Mouse (Mus musculus) neural tube, embryonic 11.5 days (tissue): Measurements from ENCODE around the gene Rad23a. TPM values are rescaled to one million over a fixed set of nuclear protein-coding genes. Genes with fewer than 3 reads are reported as not detected.
A peak's percentile ranks its signal among the peaks of the same experiment; 100 is the strongest.

Source experiments
- ATAC-seq: fragments of 200-750 bp; cut with Nextera tagmentation; 2 replicates; pipeline ENCODE4 v1.8.0; 2017; ENCODE audit warnings: moderate number of reproducible peaks, mild to moderate bottlenecking, moderate TSS enrichment, moderate library complexity; ENCODE audit not compliant: insufficient read depth, low FRiP score, low TSS enrichment
- DNase-seq: peaks from one replicate; pipeline ENCODE4 v3.0.0-alpha.2; 2015; ENCODE audit warnings: low spot score
- H3K27ac ChIP-seq: fragments of 300-500 bp; sonication (generic); 2 replicates; pipeline ENCODE4 v1.5.1; 2014; ENCODE audit warnings: low read depth, mild to moderate bottlenecking, low read length
- H3K27me3 ChIP-seq: fragments of 300-500 bp; sonication (generic); 2 replicates; pipeline ENCODE4 v1.6.1; 2014; ENCODE audit warnings: mild to moderate bottlenecking, low read length, mixed read lengths; ENCODE audit not compliant: control insufficient read depth, insufficient read depth
- H3K36me3 ChIP-seq: fragments of 300-500 bp; sonication (generic); 2 replicates; pipeline ENCODE4 v1.6.1; 2014; ENCODE audit warnings: mild to moderate bottlenecking, low read length, moderate library complexity, mixed read lengths; ENCODE audit not compliant: control insufficient read depth, insufficient read depth
- H3K4me1 ChIP-seq: fragments of 300-500 bp; sonication (generic); 2 replicates; pipeline ENCODE4 v1.6.1; 2014; ENCODE audit warnings: low read length, mixed read lengths; ENCODE audit not compliant: control insufficient read depth, insufficient read depth
- H3K4me2 ChIP-seq: fragments of 300-500 bp; sonication (generic); 2 replicates; pipeline ENCODE4 v1.6.1; 2014; ENCODE audit warnings: low read depth, mild to moderate bottlenecking, moderate library complexity
- H3K4me3 ChIP-seq: fragments of 300-500 bp; sonication (generic); 2 replicates; pipeline ENCODE4 v1.5.1; 2014; ENCODE audit warnings: low read depth, low read length
- H3K9ac ChIP-seq: fragments of 300-500 bp; sonication (generic); 2 replicates; pipeline ENCODE4 v1.6.1; 2014; ENCODE audit warnings: mild to moderate bottlenecking, low read length
- H3K9me3 ChIP-seq: fragments of 300-500 bp; sonication (generic); 2 replicates; pipeline ENCODE4 v1.6.1; 2016; ENCODE audit warnings: low read length; ENCODE audit not compliant: control insufficient read depth
- WGBS: fragments of 180-500 bp; shearing (Covaris S2); extraction: QIAGEN DNeasy Blood & Tissue Kit; methylation state at CpG from one replicate; pipeline ENCODE4 v1.1.7; 2014; 5-methylcytosine and 5-hydroxymethylcytosine counted together
- polyA plus RNA-seq: library from polyadenylated mRNA; unstranded; fragments of >200 nt; fragmentation: Nextera tagmentation; extraction: Ambion mirVana; gene quantifications from 2 replicates; pipeline ENCODE4 v1.2.1, GENCODE M21; 2014

The Rad23a gene
- polyA plus RNA-seq, 1 experiment from 2014 or later: 101 TPM

DNA sequence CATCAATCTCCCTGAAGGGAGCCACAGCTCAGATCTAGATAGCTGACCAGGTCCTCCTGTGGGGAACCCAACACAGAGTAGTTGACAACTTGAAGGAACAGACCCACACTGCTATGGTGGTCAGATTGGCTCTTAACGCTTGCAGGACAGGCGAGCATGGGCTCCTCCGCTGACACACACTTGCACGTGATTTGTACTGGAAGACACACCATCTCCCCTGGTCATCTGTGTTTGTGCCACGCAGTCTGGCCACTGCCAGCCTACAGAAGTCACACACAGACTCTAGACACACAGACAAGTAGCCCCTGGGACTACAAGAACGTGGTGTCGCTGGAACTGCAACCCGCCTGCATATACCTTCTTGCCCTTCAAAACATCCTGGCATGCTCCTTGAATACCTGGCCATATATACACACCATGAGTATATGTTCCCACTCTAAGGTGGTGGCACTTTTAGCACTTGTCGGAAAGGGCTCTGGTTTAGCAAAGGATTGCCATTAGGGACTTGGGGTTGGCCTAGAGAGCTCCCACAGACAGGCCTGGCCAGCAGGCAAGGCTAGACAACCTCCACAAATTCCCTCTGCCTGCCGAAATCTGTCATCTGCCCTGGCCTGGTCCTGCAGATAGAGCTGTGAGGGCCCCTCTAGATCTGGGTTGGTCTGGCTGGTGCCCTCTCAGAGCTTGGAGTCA is 41.9 kb downstream of the Rad23a start:
- WGBS: 30% methylated on average over 10 of the region's 10 CpGs
- H3K36me3 ChIP-seq: no peaks in the 10 kb centered on the region

DNA sequence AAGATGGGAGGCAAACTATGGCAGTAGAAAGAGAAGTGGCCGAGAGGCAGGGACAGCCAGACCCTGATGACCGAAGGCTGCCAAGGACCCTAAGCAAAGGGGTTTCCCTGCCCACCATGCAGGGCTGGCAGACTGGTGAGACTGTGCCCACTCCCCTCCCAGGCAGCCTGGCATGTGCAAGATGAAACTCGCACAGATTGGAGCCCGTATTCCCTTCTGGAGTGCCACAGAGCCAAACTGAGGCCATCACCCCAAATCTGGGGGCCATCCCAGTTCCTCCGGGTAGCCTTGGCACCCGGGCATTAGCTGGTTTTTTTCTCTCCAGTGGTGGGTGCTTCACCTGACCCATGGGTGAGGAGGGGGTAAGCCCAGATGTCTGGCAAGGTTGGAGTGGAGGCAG is 42.5 kb downstream of the Rad23a start:
- Histone ChIP-seq H3K27me3 (peaks cover 97% of the 10 kb centered on the region), H3K9ac (no peak overlapping the region), H3K4me2 (no peak overlapping the region), H3K9me3 (no peaks in the 10 kb centered on the region), H3K4me1 (no peaks in the 10 kb centered on the region), H3K27ac (no peak overlapping the region), H3K4me3 (no peak overlapping the region), H3K36me3 (no peaks in the 10 kb centered on the region)
- DNase-seq (no peak), ATAC-seq (no peak)
- 66% methylated on average over 6 of the region's 6 CpGs for WGBS

More for the DNA sequence above, 41.9 kb downstream of the Rad23a start:
- Histone ChIP-seq H3K4me1 (no peaks in the 10 kb centered on the region), H3K27ac (no peak overlapping the region), H3K9me3 (no peaks in the 10 kb centered on the region), H3K9ac (no peak overlapping the region), H3K4me2 (peak overlapping the region; percentile 94), H3K27me3 (peaks cover 97% of the 10 kb centered on the region), H3K4me3 (peak overlapping the region; percentile 75)
- DNase-seq (no peak), ATAC-seq (0 out of 2 replicates have a peak, but pooled peaks have one; percentile 21)

DNA sequence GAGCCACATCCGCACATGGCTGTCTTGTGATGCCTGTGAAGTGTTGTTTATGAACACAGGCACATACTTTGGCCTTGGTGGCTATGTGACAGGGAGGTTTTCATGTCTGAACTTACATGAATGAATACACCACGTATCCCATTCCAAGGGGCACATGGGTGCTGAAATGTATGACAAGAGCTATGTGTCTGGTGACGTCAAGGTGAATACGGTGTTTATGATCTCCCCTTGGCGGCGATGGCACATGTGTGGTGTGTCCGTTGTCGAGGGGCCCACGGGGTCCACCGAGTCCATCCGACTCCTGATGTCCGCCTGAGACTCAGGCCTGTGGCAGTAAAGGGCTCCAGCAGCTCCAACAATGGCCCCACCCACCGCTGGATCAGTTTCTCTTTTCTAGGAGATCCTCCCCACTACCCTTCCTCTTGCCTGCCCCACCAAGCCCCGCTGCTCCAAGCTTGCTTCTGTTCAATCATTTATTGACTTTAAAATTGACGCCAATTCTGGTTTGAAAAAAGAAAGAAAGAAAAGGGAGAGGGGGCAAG is 43.1 kb downstream of the Rad23a start:
- H3K9me3 ChIP-seq: no peaks in the 10 kb centered on the region
- H3K4me1 ChIP-seq: no peaks in the 10 kb centered on the region
- H3K4me3 ChIP-seq: no peak overlapping the region
- H3K36me3 ChIP-seq: no peaks in the 10 kb centered on the region
- ATAC-seq: no peak
- peaks cover 97% of the 10 kb centered on the region for H3K27me3 ChIP-seq
- no peak overlapping the region for H3K4me2 ChIP-seq
- WGBS: 70% methylated on average over 15 of the region's 15 CpGs
- DNase-seq: no peak
- H3K9ac ChIP-seq: no peak overlapping the region
- no peak overlapping the region for H3K27ac ChIP-seq

DNA sequence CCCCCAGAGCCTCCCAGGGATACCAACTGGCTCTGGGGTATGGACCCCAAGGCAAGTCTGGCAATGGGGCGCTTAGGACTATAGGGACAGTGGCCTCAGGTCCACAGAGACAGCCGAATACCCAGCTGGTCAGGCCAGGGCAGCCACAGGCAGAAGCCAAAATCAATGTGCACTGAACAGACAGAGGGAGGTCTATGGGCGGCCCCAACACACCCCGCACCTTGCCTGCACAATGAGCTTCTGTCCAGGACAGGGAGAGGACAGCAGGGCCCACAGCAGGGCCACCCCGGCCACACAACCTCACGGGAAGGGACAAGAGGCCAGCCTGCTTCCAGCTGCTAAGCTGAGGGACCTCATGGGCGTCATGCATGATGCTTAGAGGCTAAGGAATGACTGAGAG is 46.0 kb downstream of the Rad23a start:
- ATAC-seq (no peak), DNase-seq (no peak)
- Histone ChIP-seq H3K4me2 (no peak overlapping the region), H3K4me3 (no peak overlapping the region), H3K4me1 (no peaks in the 10 kb centered on the region), H3K27ac (no peak overlapping the region), H3K36me3 (no peaks in the 10 kb centered on the region), H3K27me3 (peaks cover 97% of the 10 kb centered on the region), H3K9ac (no peak overlapping the region), H3K9me3 (no peaks in the 10 kb centered on the region)
- WGBS: 54% methylated on average over 7 of the region's 7 CpGs

DNA sequence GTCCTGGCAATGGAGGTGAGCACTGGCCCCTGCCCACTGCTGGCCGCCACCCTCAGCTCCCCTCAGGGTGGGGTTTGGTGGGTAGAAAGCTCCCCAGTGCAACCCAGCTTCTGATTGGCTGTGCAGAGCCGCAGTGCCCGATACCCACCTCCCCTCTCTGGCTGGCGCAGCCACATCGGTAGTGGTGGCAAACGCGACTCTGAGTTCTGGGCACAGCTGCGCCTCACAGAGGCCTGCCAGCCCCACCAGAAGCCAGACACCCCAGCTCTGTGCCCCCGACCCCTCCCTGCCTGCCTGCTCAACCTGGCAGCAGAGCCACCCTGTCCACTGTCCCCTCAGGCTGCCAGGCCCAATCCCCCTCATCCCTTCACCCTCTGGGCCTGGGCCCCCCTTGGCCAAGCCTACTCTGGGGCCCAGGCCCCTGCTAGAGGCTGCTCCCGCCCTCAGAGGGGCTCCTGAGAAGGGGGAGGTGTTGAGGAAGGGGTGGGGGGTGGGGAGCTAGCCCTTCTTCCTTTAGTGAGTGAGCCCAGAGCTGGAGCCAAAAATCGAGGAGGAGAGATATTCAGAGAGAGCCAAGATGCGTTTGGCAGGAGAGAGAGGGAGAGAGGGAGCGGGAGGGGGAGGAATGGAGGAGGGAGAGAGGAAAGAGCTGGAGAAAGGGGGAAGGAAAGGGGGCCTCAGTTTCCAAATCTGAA is 46.5 kb downstream of the Rad23a start:
- Histone ChIP-seq H3K4me3 (no peak overlapping the region), H3K27ac (no peak overlapping the region), H3K27me3 (peaks cover 97% of the 10 kb centered on the region), H3K4me1 (no peaks in the 10 kb centered on the region), H3K4me2 (no peak overlapping the region), H3K9ac (no peak overlapping the region), H3K9me3 (no peaks in the 10 kb centered on the region), H3K36me3 (no peaks in the 10 kb centered on the region)
- WGBS: 61% methylated on average over 13 of the region's 13 CpGs
- no peak for ATAC-seq
- no peak for DNase-seq

DNA sequence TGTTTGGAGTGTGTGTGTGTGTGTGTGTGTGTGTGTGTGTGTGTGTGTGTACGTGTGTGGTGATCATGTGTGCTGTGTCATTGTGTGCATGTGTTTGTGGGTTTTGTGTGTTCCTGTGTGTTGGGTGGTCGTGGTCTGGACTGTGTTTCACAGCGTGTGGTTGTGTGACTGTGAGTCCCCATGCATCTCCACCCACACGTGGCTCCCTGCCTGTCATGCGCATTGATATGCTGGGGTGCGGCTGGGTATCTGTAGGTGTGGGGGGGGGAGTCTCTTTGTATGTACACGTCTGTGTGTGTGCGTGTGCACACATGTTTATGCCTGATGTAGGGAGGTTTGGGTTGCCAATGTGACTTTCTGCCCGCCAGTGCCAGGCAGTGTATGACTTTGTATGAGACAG is 47.3 kb downstream of the Rad23a start:
- ATAC-seq: no peak

DNA sequence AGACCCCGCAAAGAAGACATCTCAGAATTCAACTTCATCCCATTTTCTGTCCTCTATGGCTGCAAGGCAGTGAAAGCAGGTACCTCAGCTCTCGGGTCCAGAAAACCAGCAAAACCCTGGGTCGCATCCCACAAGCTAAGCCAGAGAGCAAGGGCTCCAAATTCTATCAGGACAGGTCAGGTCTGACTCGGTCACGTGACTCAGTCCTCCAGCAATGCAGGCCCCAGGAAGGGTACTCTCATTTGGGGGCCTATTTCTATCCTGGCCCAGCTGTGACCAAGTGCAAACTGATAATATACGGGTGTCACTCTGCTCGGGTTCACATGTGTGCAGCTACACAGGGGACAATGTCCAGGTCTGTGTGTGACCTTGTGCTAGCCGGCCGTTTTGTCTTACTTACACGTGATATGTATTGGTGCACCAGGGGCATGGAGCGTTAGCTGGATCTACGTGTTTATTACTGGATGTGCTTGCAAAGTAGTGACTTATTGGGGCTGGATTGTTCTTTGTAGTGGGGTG is 48.0 kb downstream of the Rad23a start:
- ATAC-seq: no peak
- no peak overlapping the region for H3K4me2 ChIP-seq
- 76% methylated on average over 12 of the region's 12 CpGs for WGBS
- no peaks in the 10 kb centered on the region for H3K36me3 ChIP-seq
- H3K4me1 ChIP-seq: no peaks in the 10 kb centered on the region
- H3K4me3 ChIP-seq: no peak overlapping the region
- no peak overlapping the region for H3K27ac ChIP-seq
- no peak for DNase-seq
- no peaks in the 10 kb centered on the region for H3K9me3 ChIP-seq
- no peak overlapping the region for H3K9ac ChIP-seq
- peaks cover 97% of the 10 kb centered on the region for H3K27me3 ChIP-seq

More for the DNA sequence above, 47.3 kb downstream of the Rad23a start:
- WGBS: 87% methylated on average over 9 of the region's 9 CpGs
- peaks cover 97% of the 10 kb centered on the region for H3K27me3 ChIP-seq
- DNase-seq: no peak
- H3K4me2 ChIP-seq: no peak overlapping the region
- H3K27ac ChIP-seq: no peak overlapping the region
- no peak overlapping the region for H3K9ac ChIP-seq
- H3K4me1 ChIP-seq: no peaks in the 10 kb centered on the region
- H3K9me3 ChIP-seq: no peaks in the 10 kb centered on the region
- H3K4me3 ChIP-seq: no peak overlapping the region
- H3K36me3 ChIP-seq: no peaks in the 10 kb centered on the region

DNA sequence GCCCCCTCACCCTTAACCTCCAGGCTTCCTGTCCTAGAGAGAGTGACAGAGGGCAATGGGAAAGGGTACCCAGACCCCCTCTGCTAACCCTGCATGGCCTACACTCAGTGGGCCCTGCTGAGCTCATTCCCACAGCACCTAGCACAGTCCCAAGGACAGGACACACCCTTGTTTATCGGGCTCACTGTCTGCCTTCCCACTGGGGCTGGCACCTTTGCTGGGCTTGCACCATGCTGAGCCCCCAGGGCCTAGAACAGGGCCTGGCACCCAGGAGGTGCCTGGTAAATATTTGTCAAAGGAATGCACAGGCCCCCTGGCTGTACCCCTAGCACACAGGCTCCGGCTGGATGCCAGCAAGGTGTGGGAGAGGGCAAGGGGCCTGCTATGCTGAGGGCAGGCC is 49.9 kb downstream of the Rad23a start:
- 52% methylated on average over 2 of the region's 2 CpGs for WGBS

More for the DNA sequence above, 49.9 kb downstream of the Rad23a start:
- H3K9me3 ChIP-seq: no peaks in the 10 kb centered on the region
- H3K4me2 ChIP-seq: no peak overlapping the region
- no peaks in the 10 kb centered on the region for H3K36me3 ChIP-seq
- DNase-seq (no peak), ATAC-seq (no peak)
- no peak overlapping the region for H3K27ac ChIP-seq
- H3K4me3 ChIP-seq: no peak overlapping the region
- peaks cover 97% of the 10 kb centered on the region for H3K27me3 ChIP-seq
- H3K9ac ChIP-seq: no peak overlapping the region
- no peaks in the 10 kb centered on the region for H3K4me1 ChIP-seq
